Comparison of ENCODE assay signal across 12 mouse cellular contexts in genomic region chr6:49349826-49350225, GRCm38 (mm10). TPM values are rescaled to one million over a fixed set of nuclear protein-coding genes. Genes with fewer than 3 reads are reported as not detected.
DNase-seq lines count a peak whose midpoint lies in the region; ATAC-seq and TF ChIP-seq lines count a peak whose summit lies in the region.
"Had no signal": no experiment of that assay in that cellular context is flagged by ENCODE, and none has a peak within 500 bp of the region (broad histone marks: within the 10 kb centered on the region; RNA-seq: fewer than 3 reads in every experiment).

No protein-coding gene starts in this region.

- no peak overlapping the region for H3K27ac ChIP-seq in lung, postnatal 0 days (ENCODE audit: low read length)
- no peak overlapping the region for H3K27ac ChIP-seq in forebrain, embryonic 13.5 days
- H3K27ac ChIP-seq: liver, embryonic 14.5 days had no signal

- TF ChIP-seq CTCF in lung, postnatal 0 days (IDR thresholded peaks at IDR 0.05), result no peak

- H3K9me3 ChIP-seq in lung, postnatal 0 days (ENCODE audit: low read length), result no peaks in the 10 kb centered on the region
- H3K9me3 ChIP-seq in forebrain, embryonic 13.5 days (replicated peaks), result no peaks in the 10 kb centered on the region

- no peak overlapping the region for H3K4me2 ChIP-seq in lung, postnatal 0 days (replicated peaks; ENCODE audit: low read depth, low read length)
- no peak overlapping the region for H3K4me2 ChIP-seq in forebrain, embryonic 13.5 days

- no peak overlapping the region for H3K4me3 ChIP-seq in lung, postnatal 0 days (ENCODE audit: low read depth, low read length)
- H3K4me3 ChIP-seq in forebrain, embryonic 13.5 days, result no peak overlapping the region
- H3K4me3 ChIP-seq: erythroblast, embryonic 14.5 days had no signal

- DNase-seq in spleen, postnatal 4 days (ENCODE audit: low spot score in 2 of 2), result peak; percentile 30 to 69
- no peak for DNase-seq in spleen, postnatal 14 days (ENCODE audit: low spot score in 2 of 2)
- peak; percentile 94 for DNase-seq in kidney, adult 9 months
- DNase-seq in lung, postnatal 0 days (ENCODE audit: low spot score), result peak; percentile 65
- peak; percentile 44 for DNase-seq in yolk sac, embryonic 10.5 days (ENCODE audit: low spot score)
- no peak for DNase-seq in left cerebral cortex, adult 11 months (ENCODE audit: low spot score)
- DNase-seq: thymus, postnatal 14 days had no signal

- no peaks in the 10 kb centered on the region for H3K4me1 ChIP-seq in lung, postnatal 0 days (ENCODE audit: insufficient read depth, low read depth, low read length)
- no peaks in the 10 kb centered on the region for H3K4me1 ChIP-seq in forebrain, embryonic 13.5 days

- TF ChIP-seq EP300 in lung, postnatal 0 days (IDR thresholded peaks at IDR 0.05), result peak; percentile 73

- H3K9ac ChIP-seq in lung, postnatal 0 days (replicated peaks; ENCODE audit: low read depth), result no peak overlapping the region
- H3K9ac ChIP-seq in forebrain, embryonic 13.5 days, result no peak overlapping the region
- H3K9ac ChIP-seq: liver, embryonic 14.5 days had no signal

- no peaks in the 10 kb centered on the region for H3K27me3 ChIP-seq in lung, postnatal 0 days (replicated peaks; ENCODE audit: insufficient read depth, low read length)
- H3K27me3 ChIP-seq in forebrain, embryonic 13.5 days, result no peaks in the 10 kb centered on the region

- 46% methylated on average over 7 of the region's 7 CpGs for WGBS in lung, postnatal 0 days
- WGBS in forebrain, embryonic 13.5 days, result 93% methylated on average over 7 of the region's 7 CpGs

- ATAC-seq in lung, postnatal 0 days, result peak; percentile 70
- no peak for ATAC-seq in forebrain, embryonic 13.5 days
- ATAC-seq: midbrain, embryonic 16.5 days had no signal

- H3K36me3 ChIP-seq in lung, postnatal 0 days (ENCODE audit: insufficient read depth, low read length), result no peaks in the 10 kb centered on the region
- no peaks in the 10 kb centered on the region for H3K36me3 ChIP-seq in forebrain, embryonic 13.5 days (ENCODE audit: poor library complexity, severe bottlenecking)

RNA-seq across cellular contexts. Expression of gene Fam221a, which starts 17.7 kb away (rescaled TPM):
- polyA plus RNA-seq in lung, postnatal 0 days (2015; fragmentation: Nextera tagmentation; extraction: Ambion mirVana), result 17.0 and 20.5 TPM in 2 replicates
- polyA plus RNA-seq in forebrain, embryonic 13.5 days (2015; fragmentation: Nextera tagmentation; extraction: Ambion mirVana), result 4.2 and 7.0 TPM in 2 replicates

RNA-seq across cellular contexts. Expression of gene Ccdc126, which starts 30.8 kb away (rescaled TPM):
- 14.8 and 15.4 TPM in 2 replicates for polyA plus RNA-seq in lung, postnatal 0 days (2015; fragmentation: Nextera tagmentation; extraction: Ambion mirVana)
- polyA plus RNA-seq in forebrain, embryonic 13.5 days (2015; fragmentation: Nextera tagmentation; extraction: Ambion mirVana), result 6.9 and 7.0 TPM in 2 replicates
- polyA plus RNA-seq: erythroblast, embryonic 14.5 days had no signal

RNA-seq across cellular contexts. Expression of gene Stk31, which starts 45.6 kb away (rescaled TPM):
- polyA plus RNA-seq in lung, postnatal 0 days (2015; fragmentation: Nextera tagmentation; extraction: Ambion mirVana), result not detected in 2 replicates
- polyA plus RNA-seq in forebrain, embryonic 13.5 days (2015; fragmentation: Nextera tagmentation; extraction: Ambion mirVana), result 0.06 TPM in 1 of 2 replicates, not detected in the other
- polyA plus RNA-seq: erythroblast, embryonic 14.5 days; heart, embryonic 14.5 days; liver, embryonic 14.5 days had no signal

Comparison
In these comparisons a context has a peak if more than half of its experiments do, and no peak if none do; other contexts are left out.
1. DNase-seq: peak in spleen, postnatal 4 days (2 of 2), kidney, adult 9 months (single experiment), lung, postnatal 0 days (single experiment) and yolk sac, embryonic 10.5 days (single experiment); none in spleen, postnatal 14 days (0 of 2) and left cerebral cortex, adult 11 months (single experiment).